Mouse (Mus musculus): ENCODE measurements around the gene Kif7. TPM values are rescaled to one million over a fixed set of nuclear protein-coding genes. Genes with fewer than 3 reads are reported as not detected.

Gene Kif7
- polyA plus RNA-seq, 2 experiments from 2014 or later, result 0.58 TPM; not detected in 1

GRCm38 (mm10) chr7:79721386-79721977, 6.0 kb upstream of the Kif7 start:
- ATAC-seq, result peak; percentile 98

- no peak for ATAC-seq
Observed at GRCm38 (mm10) chr7:79710831-79711230, 4.7 kb downstream of the Kif7 start.

DNA sequence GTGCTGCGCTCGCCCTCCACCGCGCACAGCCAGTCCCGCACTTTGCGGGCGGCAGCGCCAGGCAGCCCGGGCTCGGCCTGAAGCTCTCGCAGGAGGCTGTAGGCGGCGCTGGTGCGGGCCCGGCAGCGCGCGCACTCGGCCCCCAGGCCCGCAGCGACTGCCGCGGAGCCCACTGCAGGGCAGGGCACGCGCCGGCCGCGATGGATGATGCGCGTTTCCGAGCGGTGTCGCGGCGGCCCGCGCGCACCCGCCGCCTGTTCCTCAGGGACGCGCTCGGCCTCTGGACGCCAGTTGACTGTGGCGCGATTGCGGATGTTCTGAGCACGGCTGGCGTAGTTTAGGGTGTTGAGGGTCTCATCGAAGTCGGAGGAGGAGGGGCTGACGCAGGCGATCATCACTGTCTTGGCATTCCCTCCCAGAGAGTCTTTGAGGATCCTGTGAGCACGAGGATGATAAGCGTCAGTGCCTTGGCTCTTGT, 5.4 kb downstream of the Kif7 start:
- no peak for ATAC-seq

DNA sequence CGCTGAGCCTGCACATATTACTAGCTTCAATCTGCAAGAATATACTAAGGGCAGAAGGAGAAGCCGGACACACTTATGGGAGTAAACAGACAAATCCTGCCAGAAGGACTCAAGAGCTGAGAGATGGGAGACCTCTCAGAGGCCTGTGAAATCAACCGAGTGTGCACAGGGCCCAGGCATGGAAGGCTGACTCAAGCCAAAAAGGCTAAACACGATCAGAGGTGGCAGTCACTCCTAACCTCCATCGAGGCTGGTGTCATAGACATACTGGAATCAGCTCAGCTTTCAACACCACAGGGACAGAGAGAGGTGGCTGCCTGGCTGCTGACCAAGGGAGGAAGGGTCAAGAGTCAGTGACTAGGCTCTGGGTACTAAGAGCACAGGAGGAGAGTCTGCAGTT, 10.3 kb downstream of the Kif7 start:
- ATAC-seq, result no peak

DNA sequence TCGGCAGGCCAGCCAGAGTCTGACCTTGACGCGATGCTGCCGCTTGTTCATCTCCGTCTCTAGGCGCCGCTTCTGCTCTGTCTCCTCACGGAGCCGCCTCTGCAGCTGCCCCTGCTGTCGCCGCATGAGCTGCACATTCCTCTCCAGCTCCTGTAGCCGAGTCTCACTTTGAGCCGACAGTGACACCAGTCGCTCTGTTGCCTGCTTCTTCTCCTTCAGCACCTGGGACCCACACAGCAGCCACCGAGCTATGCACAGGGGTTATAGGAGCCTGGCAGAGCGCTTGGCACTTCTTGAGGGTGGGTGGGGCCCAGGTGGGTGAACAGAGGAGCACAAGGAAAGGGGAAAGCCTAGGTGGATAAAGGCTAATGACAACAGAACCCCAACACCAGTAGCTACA, 12.8 kb downstream of the Kif7 start:
- no peak for ATAC-seq

GRCm38 (mm10) chr7:79696495-79696894, 19.0 kb downstream of the Kif7 start:
- no peak for ATAC-seq

- no peak for ATAC-seq
Observed at GRCm38 (mm10) chr7:79680231-79680630, 35.3 kb downstream of the Kif7 start.

DNA sequence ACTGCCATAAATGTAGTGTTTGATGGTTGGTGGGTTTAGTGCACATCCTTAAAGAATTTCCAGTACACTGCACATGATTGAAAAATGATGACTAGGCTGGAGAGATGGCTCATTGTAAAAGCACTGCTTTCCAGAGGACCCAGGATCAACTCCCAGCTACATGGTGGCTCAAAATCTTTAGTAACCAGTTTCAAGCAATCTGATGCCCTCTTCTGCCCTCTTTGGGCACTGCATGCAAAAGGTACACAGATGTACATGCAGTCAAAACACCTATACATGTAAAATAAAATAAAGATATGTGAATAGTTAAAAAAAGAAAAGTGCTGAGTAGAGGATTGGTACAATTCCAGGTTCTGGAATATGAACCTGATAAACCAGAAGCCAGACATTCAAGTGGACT, 36.3 kb downstream of the Kif7 start:
- no peak for ATAC-seq

DNA sequence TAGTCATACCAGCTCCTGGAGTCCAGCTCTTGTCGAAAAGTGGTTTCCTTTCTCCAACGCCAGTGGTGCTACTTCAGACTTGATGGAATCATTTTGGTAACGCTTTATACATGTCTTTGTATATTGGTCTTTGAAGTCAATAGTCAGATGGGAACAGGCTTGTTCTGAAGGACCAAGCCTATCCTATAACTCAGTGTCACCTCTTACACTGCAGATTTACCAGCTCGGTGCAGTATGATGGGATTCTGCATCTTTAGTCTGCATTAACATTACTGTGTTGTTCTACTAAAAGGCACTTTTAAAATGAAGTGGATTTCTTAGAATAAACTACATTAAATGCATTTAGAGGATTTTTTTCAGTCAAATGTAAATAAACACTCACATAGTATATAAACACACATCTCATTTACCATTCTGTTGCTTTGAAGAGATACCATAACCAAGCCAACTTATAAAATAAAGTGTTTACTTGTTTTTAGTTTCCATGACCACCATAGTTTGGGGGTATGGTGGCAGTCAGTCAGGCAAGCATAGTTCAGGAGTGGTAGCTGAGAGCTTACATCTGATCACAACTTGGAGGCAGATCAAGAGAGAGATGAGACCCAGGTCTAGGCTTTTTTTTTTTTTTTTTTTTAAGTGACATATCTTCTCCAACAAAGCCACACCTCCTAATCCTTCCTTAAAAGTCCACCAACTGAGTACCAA, 44.5 kb downstream of the Kif7 start:
- no peak for ATAC-seq

GRCm38 (mm10) chr7:79666690-79667089, 48.8 kb downstream of the Kif7 start:
- ATAC-seq, result no peak

- no peak for ATAC-seq
Observed at GRCm38 (mm10) chr7:79661253-79661890, 54.1 kb downstream of the Kif7 start.

DNA sequence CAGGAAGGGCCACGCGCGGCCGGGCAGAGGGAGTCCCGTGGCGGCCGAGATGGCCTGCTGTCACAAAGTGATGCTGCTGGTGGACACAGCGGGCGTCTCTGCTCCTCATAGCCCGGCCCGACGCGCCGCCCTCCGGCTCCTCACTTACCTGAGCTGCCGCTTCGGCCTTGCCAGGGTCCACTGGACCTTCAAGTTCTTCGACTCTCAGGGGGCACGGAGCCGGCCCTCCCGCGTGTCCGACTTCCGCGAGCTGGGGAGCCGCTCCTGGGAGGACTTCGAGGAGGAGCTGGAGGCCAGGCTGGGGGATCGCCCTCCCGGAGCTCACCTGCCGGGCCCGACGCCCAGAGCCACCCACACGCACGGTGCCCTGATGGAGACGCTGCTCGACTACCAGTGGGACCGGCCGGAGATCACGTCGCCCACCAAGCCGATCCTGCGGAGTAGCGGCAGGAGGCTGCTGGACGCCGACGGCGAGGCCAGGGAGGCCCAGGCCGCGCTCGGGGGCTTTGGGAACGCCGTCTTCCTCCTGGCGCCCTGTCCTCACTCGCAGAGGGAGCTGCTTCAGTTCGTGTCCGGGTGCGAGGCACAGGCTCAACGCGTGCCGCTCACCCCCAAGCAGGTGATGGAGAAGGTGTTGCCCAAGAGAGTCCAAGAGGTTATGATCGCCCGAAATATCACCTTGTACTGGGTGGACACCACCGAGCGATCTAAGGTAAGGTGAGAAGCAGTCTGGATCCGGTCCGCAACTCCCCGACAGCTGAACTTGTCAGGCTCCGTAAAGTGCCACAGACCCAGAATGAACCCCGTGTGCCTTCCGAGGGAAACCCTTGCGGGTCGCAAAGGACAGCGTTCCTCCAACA, 55.0 kb downstream of the Kif7 start:
- ATAC-seq, result peak; percentile 6

- peak; percentile 99 for ATAC-seq
Observed at GRCm38 (mm10) chr7:79659578-79660290, 55.8 kb downstream of the Kif7 start, which contains the start of gene Ticrr. TSS of gene Ticrr (plus strand) at chr7:79660196.

DNA sequence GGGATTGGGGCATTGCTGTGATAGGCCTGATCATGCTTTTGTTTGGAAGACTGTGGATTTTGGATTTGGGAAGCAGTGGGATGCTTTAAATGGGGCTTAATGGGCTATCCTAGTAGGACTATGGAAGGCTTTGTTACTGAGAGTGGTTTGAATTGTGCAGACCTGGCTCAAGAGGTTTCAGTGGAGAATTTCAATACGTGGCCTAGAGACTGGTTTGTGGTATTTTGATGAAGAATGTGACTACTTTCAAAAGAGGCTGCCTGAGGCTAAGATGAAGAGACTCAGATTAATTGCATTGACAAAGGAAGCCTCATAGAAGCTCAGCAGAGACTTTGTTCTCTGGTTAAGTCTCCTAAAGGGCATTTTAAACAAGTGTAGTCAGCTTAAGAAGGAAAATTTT, 60.9 kb downstream of the Kif7 start:
- ATAC-seq, result no peak

DNA sequence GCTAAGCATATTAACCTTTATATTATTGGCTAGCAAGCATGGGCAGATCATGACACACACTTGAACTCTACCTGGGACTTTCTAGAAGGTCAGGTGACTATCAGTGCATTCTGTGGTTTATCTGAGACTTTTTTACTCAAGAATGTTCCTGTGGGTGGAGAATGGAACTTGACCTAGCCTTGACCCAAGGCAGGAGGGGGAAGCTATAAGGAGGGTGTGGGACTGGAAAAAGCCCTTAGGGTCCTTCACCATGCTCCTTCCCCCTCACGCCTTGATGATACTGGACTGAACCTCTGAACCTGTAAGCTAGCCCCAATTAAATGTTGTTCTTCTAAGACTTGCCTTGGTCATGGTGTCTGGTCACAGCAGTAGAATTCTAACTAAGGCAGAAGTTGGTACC, 61.3 kb downstream of the Kif7 start:
- no peak for ATAC-seq

GRCm38 (mm10) chr7:79649005-79649404, 66.5 kb downstream of the Kif7 start:
- no peak for ATAC-seq

Other genes with a start within 250 kb of the Kif7 start
- 10 to 100 TPM; 29.3 to 34.8 TPM for gene Polg, start 249.4 kb downstream of the Kif7 start, polyA plus RNA-seq (2017; shearing (Covaris generic))
- gene Rhcg, start 98.1 kb downstream of the Kif7 start, polyA plus RNA-seq (2017; shearing (Covaris generic)), result not detected
- gene Ticrr, start 55.5 kb downstream of the Kif7 start, polyA plus RNA-seq (2017; shearing (Covaris generic)), result under 1 TPM; 0.56 to 0.94 TPM
- gene Plin1, start 17.2 kb upstream of the Kif7 start, polyA plus RNA-seq (2017; shearing (Covaris generic)), result not detected
- gene Pex11a, start 27.4 kb upstream of the Kif7 start, polyA plus RNA-seq (2017; shearing (Covaris generic)), result 1 to 10 TPM; 2.9 to 3.2 TPM
- under 1 TPM in 1 of 2 experiments, not detected in 1; 0.28 TPM for gene Wdr93, start 27.4 kb upstream of the Kif7 start, polyA plus RNA-seq (2017; shearing (Covaris generic))
- gene Mesp1, start 78.1 kb upstream of the Kif7 start, polyA plus RNA-seq (2017; shearing (Covaris generic)), result not detected
- under 1 TPM in 1 of 2 experiments, not detected in 1; 0.42 TPM for gene Mesp2, start 95.0 kb upstream of the Kif7 start, polyA plus RNA-seq (2017; shearing (Covaris generic))
- gene Anpep, start 145.3 kb upstream of the Kif7 start, polyA plus RNA-seq (2017; shearing (Covaris generic)), result under 1 TPM in 1 of 2 experiments, not detected in 1; 0.54 TPM
- 10 to 100 TPM; 31.8 to 32.9 TPM for gene Ap3s2, start 204.9 kb upstream of the Kif7 start, polyA plus RNA-seq (2017; shearing (Covaris generic))
- not detected for gene Arpin, start 219.6 kb upstream of the Kif7 start, polyA plus RNA-seq (2017; shearing (Covaris generic))